ENCODE assay signal across 8 mouse cellular contexts in genomic region chr17:25984556-25985305, GRCm38 (mm10). TPM values are rescaled to one million over a fixed set of nuclear protein-coding genes. Genes with fewer than 3 reads are reported as not detected.
DNase-seq lines count a peak whose midpoint lies in the region; ATAC-seq and TF ChIP-seq lines count a peak whose summit lies in the region.

No protein-coding gene starts in this region.

- no peaks in the 10 kb centered on the region for H3K36me3 ChIP-seq in spleen, adult 2 months (ENCODE audit: control insufficient read depth, insufficient read depth, low read length)
- H3K36me3 ChIP-seq in hindbrain, postnatal 0 days (ENCODE audit: insufficient read depth, low read length): no peaks in the 10 kb centered on the region; the same call in none of the 2 replicates
- peaks cover 13% of the 10 kb centered on the region for H3K36me3 ChIP-seq in midbrain, embryonic 14.5 days (ENCODE audit: control insufficient read depth, insufficient read depth, low read length)

- ATAC-seq in hindbrain, postnatal 0 days: no peak
- no peak for ATAC-seq in midbrain, embryonic 14.5 days (ENCODE audit: low FRiP score, low TSS enrichment)

- peak overlapping the region; percentile 85 for H3K4me2 ChIP-seq in hindbrain, postnatal 0 days (ENCODE audit: low read depth, low read length)
- peak overlapping the region; percentile 84 for H3K4me2 ChIP-seq in midbrain, embryonic 14.5 days (ENCODE audit: low read length)

- H3K27ac ChIP-seq in cerebellum, adult 2 months (ENCODE audit: insufficient read depth, low read length): peak overlapping the region; percentile 77
- H3K27ac ChIP-seq in spleen, adult 2 months (ENCODE audit: insufficient read depth, low read length): 0 out of 2 replicates have a peak overlapping the region, but pooled peaks have one; percentile 34
- peak overlapping the region; percentile 83 for H3K27ac ChIP-seq in hindbrain, postnatal 0 days
- H3K27ac ChIP-seq in midbrain, embryonic 14.5 days (replicated peaks; ENCODE audit: low read depth, low read length): peak overlapping the region; percentile 91

- H3K4me3 ChIP-seq in cerebellum, adult 2 months (replicated peaks; ENCODE audit: insufficient read depth, low read depth, low read length): peak overlapping the region; percentile 91
- H3K4me3 ChIP-seq in spleen, adult 2 months (ENCODE audit: extremely low read depth, insufficient read depth, insufficient read length): peak overlapping the region; percentile 80
- H3K4me3 ChIP-seq in hindbrain, postnatal 0 days (ENCODE audit: low read length): peak overlapping the region; percentile 89
- peak overlapping the region; percentile 87 for H3K4me3 ChIP-seq in midbrain, embryonic 14.5 days (replicated peaks; ENCODE audit: low read depth, low read length)

- H3K27me3 ChIP-seq in cerebellum, adult 2 months (ENCODE audit: control insufficient read depth, insufficient read depth, low read length): no peaks in the 10 kb centered on the region
- H3K27me3 ChIP-seq in spleen, adult 2 months (ENCODE audit: control insufficient read depth, insufficient read depth, low read length): no peaks in the 10 kb centered on the region
- H3K27me3 ChIP-seq in hindbrain, postnatal 0 days (ENCODE audit: insufficient read depth, low read length): no peaks in the 10 kb centered on the region
- no peaks in the 10 kb centered on the region for H3K27me3 ChIP-seq in midbrain, embryonic 14.5 days (ENCODE audit: control insufficient read depth, insufficient read depth, low read length)

- 2% methylated on average over 17 of the region's 17 CpGs for WGBS in cerebellum, adult 2 months
- WGBS in spleen, adult 2 months: 10% methylated on average over 17 of the region's 17 CpGs
- WGBS in hindbrain, postnatal 0 days: 9% methylated on average over 17 of the region's 17 CpGs
- 13% methylated on average over 17 of the region's 17 CpGs for WGBS in midbrain, embryonic 14.5 days

- H3K9ac ChIP-seq in hindbrain, postnatal 0 days (replicated peaks; ENCODE audit: low read length): peak overlapping the region; percentile 84
- peak overlapping the region; percentile 92 for H3K9ac ChIP-seq in midbrain, embryonic 14.5 days (replicated peaks; ENCODE audit: low read length)

- H3K9me3 ChIP-seq in hindbrain, postnatal 0 days (ENCODE audit: low read length): no peaks in the 10 kb centered on the region
- no peaks in the 10 kb centered on the region for H3K9me3 ChIP-seq in midbrain, embryonic 14.5 days (ENCODE audit: control insufficient read depth, low read length)

- H3K4me1 ChIP-seq in cerebellum, adult 2 months (ENCODE audit: control insufficient read depth, insufficient read depth, low read length): peaks cover 35% of the 10 kb centered on the region
- H3K4me1 ChIP-seq in spleen, adult 2 months (ENCODE audit: control insufficient read depth, insufficient read depth, insufficient read length): peaks cover 5% of the 10 kb centered on the region; the same call in 1 of the 2 replicates
- peaks cover 16% of the 10 kb centered on the region for H3K4me1 ChIP-seq in hindbrain, postnatal 0 days (ENCODE audit: insufficient read depth, low read length)
- H3K4me1 ChIP-seq in midbrain, embryonic 14.5 days (ENCODE audit: control insufficient read depth, insufficient read depth, low read length): peaks cover 15% of the 10 kb centered on the region

- DNase-seq in cerebellum, adult 2 months: no peak
- DNase-seq in cerebellum, adult 8-10 months: no peak
- no peak for DNase-seq in spleen, adult 2 months (ENCODE audit: low read depth in 1 of 2, low spot score in 2 of 2)
- DNase-seq in spleen, postnatal 10 days (ENCODE audit: low spot score in 2 of 2): no peak
- peak; percentile 17 for DNase-seq in hindbrain, postnatal 0 days (ENCODE audit: low spot score)
- DNase-seq in midbrain, embryonic 14.5 days: peak; percentile 18
- DNase-seq in spleen, adult 18-20 months: no peak
- no peak for DNase-seq in urinary bladder, adult 2 months (ENCODE audit: low spot score)

- TF ChIP-seq CTCF in cerebellum, adult 2 months (IDR thresholded peaks at IDR 0.05; ENCODE audit: borderline replicate concordance, insufficient read depth, low read depth, low read length): no peak
- TF ChIP-seq CTCF in spleen, adult 2 months (IDR thresholded peaks at IDR 0.05; ENCODE audit: extremely low read depth, insufficient read depth, insufficient read length, insufficient replicate concordance): no peak
- TF ChIP-seq CTCF in hindbrain, postnatal 0 days (IDR thresholded peaks at IDR 0.05; ENCODE audit: low read depth): no peak

- TF ChIP-seq POLR2A in cerebellum, adult 2 months (IDR thresholded peaks at IDR 0.05; ENCODE audit: borderline replicate concordance, insufficient read depth, low read length): no peak
- no peak for TF ChIP-seq POLR2A in spleen, adult 2 months (IDR thresholded peaks at IDR 0.05; ENCODE audit: low read depth, low read length)

RNA-seq across cellular contexts. Expression of gene Capn15, which starts 0.9 kb away (rescaled TPM):
- 88.7 and 92.8 TPM in 2 replicates for polyA plus RNA-seq in cerebellum, adult 2 months (2012; rRNA removed)
- 35.0 and 45.9 TPM in 2 replicates for polyA plus RNA-seq in spleen, adult 2 months (2012; rRNA removed)
- 35.1 and 41.4 TPM in 2 replicates for total RNA-seq in hindbrain, postnatal 0 days (2014; rRNA removed)
- polyA plus RNA-seq in hindbrain, postnatal 0 days (2015; fragmentation: Nextera tagmentation; extraction: Ambion mirVana): 19.0 and 20.1 TPM in 2 replicates
- 21.1 and 25.7 TPM in 2 replicates for polyA plus RNA-seq in midbrain, embryonic 14.5 days (2014; fragmentation: Nextera tagmentation; extraction: Ambion mirVana)
- 30.1 and 32.4 TPM in 2 replicates for polyA plus RNA-seq in urinary bladder, adult 2 months (2012; rRNA removed)

RNA-seq across cellular contexts. Expression of gene A930017K11Rik, which starts 32.4 kb away (rescaled TPM):
- polyA plus RNA-seq in cerebellum, adult 2 months (2012; rRNA removed): 13.4 and 14.0 TPM in 2 replicates
- polyA plus RNA-seq in spleen, adult 2 months (2012; rRNA removed): not detected in 2 replicates
- 5.6 and 7.2 TPM in 2 replicates for total RNA-seq in hindbrain, postnatal 0 days (2014; rRNA removed)
- polyA plus RNA-seq in hindbrain, postnatal 0 days (2015; fragmentation: Nextera tagmentation; extraction: Ambion mirVana): 4.4 and 5.0 TPM in 2 replicates
- 3.3 and 5.2 TPM in 2 replicates for polyA plus RNA-seq in midbrain, embryonic 14.5 days (2014; fragmentation: Nextera tagmentation; extraction: Ambion mirVana)
- 0.06 and 0.07 TPM in 2 replicates for polyA plus RNA-seq in urinary bladder, adult 2 months (2012; rRNA removed)

RNA-seq across cellular contexts. Expression of gene Nhlrc4, which starts 40.0 kb away (rescaled TPM):
- 1.9 and 2.5 TPM in 2 replicates for polyA plus RNA-seq in cerebellum, adult 2 months (2012; rRNA removed)
- 4.3 and 4.7 TPM in 2 replicates for polyA plus RNA-seq in spleen, adult 2 months (2012; rRNA removed)
- total RNA-seq in hindbrain, postnatal 0 days (2014; rRNA removed): 0.61 and 0.68 TPM in 2 replicates
- 0.30 and 0.72 TPM in 2 replicates for polyA plus RNA-seq in hindbrain, postnatal 0 days (2015; fragmentation: Nextera tagmentation; extraction: Ambion mirVana)
- 0.16 and 0.32 TPM in 2 replicates for polyA plus RNA-seq in midbrain, embryonic 14.5 days (2014; fragmentation: Nextera tagmentation; extraction: Ambion mirVana)
- polyA plus RNA-seq in urinary bladder, adult 2 months (2012; rRNA removed): 0.15 TPM in 1 of 2 replicates, not detected in the other

RNA-seq across cellular contexts. Expression of gene Pigq, which starts 40.0 kb away (rescaled TPM):
- 170 and 191 TPM in 2 replicates for polyA plus RNA-seq in cerebellum, adult 2 months (2012; rRNA removed)
- 203 and 239 TPM in 2 replicates for polyA plus RNA-seq in spleen, adult 2 months (2012; rRNA removed)
- 90.6 and 99.7 TPM in 2 replicates for total RNA-seq in hindbrain, postnatal 0 days (2014; rRNA removed)
- 69.7 and 76.3 TPM in 2 replicates for polyA plus RNA-seq in hindbrain, postnatal 0 days (2015; fragmentation: Nextera tagmentation; extraction: Ambion mirVana)
- 53.6 and 57.9 TPM in 2 replicates for polyA plus RNA-seq in midbrain, embryonic 14.5 days (2014; fragmentation: Nextera tagmentation; extraction: Ambion mirVana)
- polyA plus RNA-seq in urinary bladder, adult 2 months (2012; rRNA removed): 48.7 and 53.5 TPM in 2 replicates

Comparison
In these comparisons a context has a peak if more than half of its experiments do, and no peak if none do; other contexts are left out.
1. DNase-seq: peak in hindbrain, postnatal 0 days (single experiment) and midbrain, embryonic 14.5 days (single experiment); none in cerebellum, adult 2 months (0 of 2), cerebellum, adult 8-10 months (single experiment), spleen, adult 2 months (0 of 2), spleen, postnatal 10 days (0 of 2), spleen, adult 18-20 months (0 of 2) and urinary bladder, adult 2 months (single experiment).
2. H3K27ac ChIP-seq: peak in every context shown above with its lines; median percentile 91 in midbrain, embryonic 14.5 days; 83 in hindbrain, postnatal 0 days; 77 in cerebellum, adult 2 months; 34 in spleen, adult 2 months.
3. Peak in every context shown above with its lines, with median percentiles within 50 percentile points of each other: H3K4me3 ChIP-seq.